Mouse (Mus musculus) mouse embryonic stem cell (cell line): ENCODE data around the gene Paxbp1.

Experiments used
- in situ Hi-C, 2 experiments: fragments of 300-500 bp; cut with MboI; formaldehyde crosslinking; loops; 1 replicate in 1 of 2; 3 replicates in 1 of 2; pipeline ENCODE4 v1.14.3; 2019 to 2020; ENCODE audit warnings: low sequenced_read_pairs in 2 of 2, low pct_unique_long_range_greater_than_20kb in 1 of 2, mixed read lengths in 1 of 2; ENCODE audit not compliant: unreplicated experiment in 1 of 2

Gene Paxbp1

DNA sequence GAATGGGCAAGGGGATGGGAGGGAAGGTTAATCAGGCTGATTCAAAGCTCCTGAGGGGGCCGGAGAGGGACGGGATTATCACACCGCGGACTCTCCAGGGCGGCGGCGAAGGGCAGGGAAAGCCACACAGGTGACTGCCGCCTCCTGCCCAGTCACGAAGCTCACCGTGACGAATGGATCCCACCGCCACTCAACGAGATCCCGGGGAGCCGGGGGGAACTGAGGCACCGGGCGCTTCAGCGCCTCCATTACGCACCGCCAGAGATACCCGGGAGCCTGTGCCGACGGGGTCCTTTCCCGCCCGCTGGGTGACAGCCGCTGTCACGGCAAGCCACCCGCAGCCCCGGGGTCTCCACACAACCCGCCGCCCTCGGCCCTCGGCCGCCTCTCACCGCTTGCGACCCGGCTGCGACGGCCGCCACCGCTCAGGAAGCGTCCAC lies 33.7 kb downstream of the Paxbp1 start:
- in situ Hi-C loops = no loop called here

DNA sequence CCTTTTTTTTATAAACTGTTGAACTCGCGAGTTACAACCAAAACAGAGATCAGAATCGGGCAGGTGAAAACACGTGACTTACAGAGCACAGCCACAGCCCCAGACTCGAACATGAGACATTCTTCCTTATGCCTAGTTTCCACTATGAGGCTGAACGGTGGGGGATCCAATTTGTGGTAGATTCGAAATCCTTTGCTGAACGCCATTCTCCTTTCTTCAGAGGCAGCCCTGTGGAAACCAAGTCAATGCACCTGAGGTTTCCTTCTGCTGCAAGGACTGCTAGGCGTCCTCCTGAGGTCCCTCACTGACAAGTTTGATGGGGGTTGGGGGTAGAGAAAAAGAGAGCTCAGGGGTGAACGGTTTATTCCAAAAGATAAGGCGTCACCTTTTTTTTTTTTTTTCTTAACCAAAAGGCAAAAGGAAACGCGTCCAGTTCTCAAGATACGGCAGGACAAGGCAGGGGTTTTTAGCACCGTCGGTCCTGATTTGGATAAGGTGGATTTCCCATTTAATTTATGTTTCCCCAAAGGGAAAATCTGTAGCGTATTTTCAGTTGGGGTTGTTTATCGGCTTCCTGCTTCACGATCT lies 34.3 kb downstream of the Paxbp1 start:
- in situ Hi-C loops = no loop called here

GRCm38 (mm10) chr16:91004915-91005538 lies 39.3 kb downstream of the Paxbp1 start:
- in situ Hi-C loops = no loop called here

DNA sequence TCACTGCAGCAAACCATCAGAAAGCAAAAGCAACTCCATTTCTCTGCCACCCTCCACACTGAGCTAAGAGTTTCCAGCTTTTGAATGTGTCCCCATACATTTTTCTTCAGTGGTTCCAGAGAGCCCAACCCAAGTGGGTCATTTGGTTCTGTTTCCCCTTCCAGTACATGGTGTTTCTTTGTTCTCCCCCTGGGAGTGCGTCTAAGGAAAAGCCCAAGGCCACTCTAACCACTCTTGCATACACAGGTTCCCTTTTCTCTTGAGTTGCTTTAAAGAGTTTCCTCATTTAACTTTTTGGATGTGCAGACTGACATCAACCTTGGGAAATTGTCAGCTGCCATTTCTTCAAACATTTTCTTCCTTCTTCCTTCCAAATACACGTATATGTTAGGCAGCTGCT lies 43.2 kb downstream of the Paxbp1 start:
- in situ Hi-C loops = no loop called here

GRCm38 (mm10) chr16:90999827-91000226 lies 44.5 kb downstream of the Paxbp1 start:
- in situ Hi-C loops = no loop called here

DNA sequence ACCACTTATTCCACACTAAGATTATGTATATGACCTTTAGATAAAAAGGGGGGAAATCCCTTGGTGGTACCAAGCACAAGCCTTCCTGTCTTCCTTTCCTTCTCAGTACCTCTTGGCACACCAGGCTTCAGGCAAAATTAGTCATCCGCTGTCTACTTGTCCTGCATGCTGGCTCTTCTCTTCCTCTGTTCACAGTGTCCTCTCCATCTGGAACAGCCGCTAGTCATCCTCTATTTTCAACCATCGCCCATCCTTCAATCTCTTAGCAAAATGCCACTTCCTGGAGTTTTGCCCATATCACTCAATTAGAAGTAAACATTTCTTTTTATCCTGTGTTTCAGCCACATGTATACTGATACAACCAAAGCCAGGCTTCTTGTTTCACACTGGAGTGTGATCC lies 46.5 kb downstream of the Paxbp1 start:
- in situ Hi-C loops = no loop called here

- in situ Hi-C loops = no loop called here
Observed at GRCm38 (mm10) chr16:90996327-90997243, 47.8 kb downstream of the Paxbp1 start.

DNA sequence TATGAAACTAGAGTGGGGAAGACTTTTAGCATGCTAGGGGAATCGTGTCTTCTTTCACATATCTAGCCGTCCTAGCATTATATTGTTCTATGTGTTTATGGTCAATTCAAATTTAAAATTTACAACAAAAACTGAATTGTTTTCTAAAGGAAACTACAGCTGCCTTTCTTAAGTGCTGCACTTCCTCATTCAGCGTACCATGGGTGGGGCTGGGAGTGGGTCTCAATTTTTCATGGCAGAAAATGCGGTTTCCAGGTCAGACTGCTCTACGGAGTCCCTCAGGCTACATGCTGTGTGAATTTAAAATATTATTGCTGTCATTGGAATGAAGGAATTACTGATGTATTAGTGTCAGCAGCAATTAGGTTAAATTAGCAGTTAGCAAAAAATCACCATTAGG lies 48.8 kb downstream of the Paxbp1 start:
- in situ Hi-C loops = no loop called here

- in situ Hi-C loops = no loop called here
Observed at GRCm38 (mm10) chr16:90995023-90995422, 49.3 kb downstream of the Paxbp1 start.

DNA sequence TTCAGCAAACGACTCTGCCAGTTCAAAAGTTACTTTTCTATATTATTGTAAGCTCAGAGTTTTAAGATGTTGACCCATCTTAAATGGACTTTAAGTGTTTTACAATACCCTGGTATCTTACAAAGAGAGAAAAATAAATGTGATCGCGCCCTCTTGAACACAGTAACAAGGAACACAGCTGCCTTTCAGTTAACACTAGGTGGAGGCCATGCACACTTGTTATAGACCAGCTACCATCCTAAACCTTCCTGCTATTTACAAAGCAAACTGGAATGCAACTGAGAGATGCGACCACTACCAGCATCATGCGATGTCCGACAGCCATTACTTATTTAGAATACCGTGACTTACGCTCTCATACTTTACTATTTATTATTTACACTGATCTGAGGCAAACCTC lies 55.2 kb downstream of the Paxbp1 start:
- in situ Hi-C loops = no loop called here

DNA sequence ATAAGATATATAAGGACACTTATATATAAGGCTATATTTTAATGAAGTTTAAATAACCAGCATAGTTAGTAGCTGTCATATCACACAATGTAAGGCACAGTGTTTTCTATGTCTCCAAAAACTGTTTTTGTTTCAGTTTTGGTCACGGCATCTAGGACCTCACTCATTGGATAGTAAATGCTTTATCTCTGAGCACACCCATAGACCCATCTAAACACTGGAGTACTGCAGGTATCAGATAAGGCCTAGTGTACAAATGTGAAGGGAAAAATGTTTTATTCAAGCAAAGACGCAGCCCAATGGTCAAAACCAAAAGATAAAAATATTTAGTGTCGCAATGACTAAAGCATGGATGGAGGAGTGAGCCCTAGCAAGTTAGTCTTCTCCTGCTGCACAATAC lies 55.7 kb downstream of the Paxbp1 start:
- in situ Hi-C loops = no loop called here

- in situ Hi-C loops = no loop called here
Observed at GRCm38 (mm10) chr16:90988039-90988438, 56.3 kb downstream of the Paxbp1 start.

- in situ Hi-C loops = no loop called here
Observed at GRCm38 (mm10) chr16:90971004-90971403, 73.3 kb downstream of the Paxbp1 start.

DNA sequence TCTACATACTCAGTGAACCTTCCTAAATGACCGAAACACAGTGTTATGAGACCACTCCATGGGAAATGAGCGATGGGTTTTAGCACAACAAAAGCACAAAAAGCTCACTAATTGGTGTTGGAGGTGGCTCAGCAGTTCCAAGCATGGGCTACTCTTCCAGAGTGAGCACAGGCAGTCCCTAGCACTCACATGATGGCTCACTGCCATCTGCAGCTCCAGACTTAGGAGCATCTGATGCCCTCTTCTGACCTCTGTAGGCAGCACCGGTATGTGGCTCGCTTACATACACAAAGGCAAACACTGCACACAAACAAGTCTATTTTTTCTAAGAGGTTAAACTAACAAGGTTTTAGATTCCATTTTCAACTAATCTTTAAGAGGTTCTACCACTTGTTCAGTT lies 78.1 kb downstream of the Paxbp1 start:
- in situ Hi-C loops = no loop called here

GRCm38 (mm10) chr16:90964302-90964701 lies 80.0 kb downstream of the Paxbp1 start:
- in situ Hi-C loops = no loop called here
